Mouse (Mus musculus) heart, embryonic 16.5 days (tissue): ENCODE results near the gene Edil3. TPM values are rescaled to one million over a fixed set of nuclear protein-coding genes. Genes with fewer than 3 reads are reported as not detected.

Source experiments
- ATAC-seq: fragments of 200-750 bp; cut with Nextera tagmentation; replicated peaks from 2 replicates; pipeline ENCODE4 v1.8.0; 2017; ENCODE audit warnings: moderate number of reproducible peaks; ENCODE audit not compliant: insufficient read depth, low FRiP score; ENCODE audit errors: extremely low read depth
- H3K27ac ChIP-seq: fragments of 300-500 bp; sonication (generic); 2 replicates; pipeline ENCODE4 v1.5.1; 2014; ENCODE audit warnings: mild to moderate bottlenecking, low read length, control low read depth, moderate library complexity
- H3K27me3 ChIP-seq: fragments of 300-500 bp; sonication (generic); 2 replicates; pipeline ENCODE4 v1.6.1; 2014; ENCODE audit warnings: low read length, mixed read lengths; ENCODE audit not compliant: control insufficient read depth, insufficient read depth
- H3K36me3 ChIP-seq: fragments of 300-500 bp; sonication (generic); 2 replicates; pipeline ENCODE4 v1.6.1; 2014; ENCODE audit not compliant: control insufficient read depth, insufficient read depth
- H3K4me1 ChIP-seq: fragments of 300-500 bp; sonication (generic); 2 replicates; pipeline ENCODE4 v1.6.1; 2014; ENCODE audit warnings: low read length, mixed read lengths; ENCODE audit not compliant: control insufficient read depth, insufficient read depth
- H3K4me2 ChIP-seq: fragments of 300-500 bp; sonication (generic); 2 replicates; pipeline ENCODE4 v1.6.1; 2014; ENCODE audit warnings: low read depth, mild to moderate bottlenecking, control low read depth, low read length
- H3K4me3 ChIP-seq: fragments of 300-500 bp; sonication (generic); 2 replicates; pipeline ENCODE4 v1.5.1; 2014; ENCODE audit warnings: mild to moderate bottlenecking, control low read depth, low read length
- H3K9ac ChIP-seq: fragments of 300-500 bp; sonication (generic); 2 replicates; pipeline ENCODE4 v1.6.1; 2014; ENCODE audit warnings: low read length, control low read depth
- H3K9me3 ChIP-seq: fragments of 300-500 bp; sonication (generic); replicated peaks from 2 replicates; pipeline ENCODE4 v1.6.1; 2016; ENCODE audit warnings: low read length; ENCODE audit not compliant: control insufficient read depth
- WGBS: fragments of 180-500 bp; shearing (Covaris S2); extraction: QIAGEN DNeasy Blood & Tissue Kit; methylation state at CpG from one replicate; pipeline ENCODE4 v1.1.7; 2014; 5-methylcytosine and 5-hydroxymethylcytosine counted together
- polyA plus RNA-seq: library from polyadenylated mRNA; unstranded; fragments of >200 nt; fragmentation: Nextera tagmentation; extraction: Ambion mirVana; gene quantifications from 2 replicates; pipeline ENCODE4 v1.2.1, GENCODE M21; 2015

The Edil3 gene
- polyA plus RNA-seq, 1 experiment from 2014 or later, result 1.7 TPM

GRCm38 (mm10) chr13:88907405-88907804, 86.1 kb downstream of the Edil3 start:
- no peaks in the 10 kb centered on the region for H3K9me3 ChIP-seq
- ATAC-seq, result no peak
- H3K9ac ChIP-seq, result no peak overlapping the region
- no peaks in the 10 kb centered on the region for H3K27me3 ChIP-seq
- no peaks in the 10 kb centered on the region for H3K4me1 ChIP-seq
- 76% methylated on average over 1 of the region's 1 CpGs for WGBS
- no peaks in the 10 kb centered on the region for H3K36me3 ChIP-seq
- no peak overlapping the region for H3K27ac ChIP-seq
- H3K4me2 ChIP-seq, result no peak overlapping the region
- no peak overlapping the region for H3K4me3 ChIP-seq

GRCm38 (mm10) chr13:88908187-88908586, 86.9 kb downstream of the Edil3 start:
- no peak overlapping the region for H3K4me3 ChIP-seq
- 26% methylated on average over 1 of the region's 1 CpGs for WGBS
- ATAC-seq, result no peak

DNA sequence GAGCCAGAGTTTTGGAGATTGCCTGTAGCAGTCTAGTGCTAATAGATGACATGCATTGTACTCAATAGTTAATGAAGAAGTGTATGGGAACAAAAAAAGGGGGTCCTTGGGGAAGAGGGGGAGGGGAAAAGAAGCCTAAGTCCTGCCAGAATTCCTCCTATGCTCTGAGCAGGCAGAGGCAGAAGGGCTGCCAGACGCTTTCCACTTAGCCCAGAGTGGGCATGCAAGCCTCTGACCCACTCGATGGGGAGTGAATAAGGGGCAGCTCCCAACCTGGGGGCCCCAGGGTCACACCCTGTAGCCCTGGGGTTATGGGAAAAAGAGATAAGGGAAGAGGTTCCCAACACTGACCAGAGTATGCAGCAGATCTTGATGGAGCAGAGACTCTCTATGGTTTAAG, 95.2 kb downstream of the Edil3 start:
- ATAC-seq, result no peak
- Histone ChIP-seq H3K27ac (no peak overlapping the region), H3K27me3 (no peaks in the 10 kb centered on the region), H3K36me3 (no peaks in the 10 kb centered on the region), H3K9ac (no peak overlapping the region), H3K4me1 (no peaks in the 10 kb centered on the region), H3K4me2 (no peak overlapping the region), H3K9me3 (no peaks in the 10 kb centered on the region), H3K4me3 (no peak overlapping the region)
- 60% methylated on average over 2 of the region's 2 CpGs for WGBS

More at GRCm38 (mm10) chr13:88908187-88908586, 86.9 kb downstream of the Edil3 start:
- H3K36me3 ChIP-seq, result no peaks in the 10 kb centered on the region
- H3K4me1 ChIP-seq, result no peaks in the 10 kb centered on the region
- no peak overlapping the region for H3K9ac ChIP-seq
- no peak overlapping the region for H3K27ac ChIP-seq
- H3K27me3 ChIP-seq, result no peaks in the 10 kb centered on the region
- no peaks in the 10 kb centered on the region for H3K9me3 ChIP-seq
- H3K4me2 ChIP-seq, result no peak overlapping the region

- Histone ChIP-seq H3K4me3 (no peak overlapping the region), H3K27ac (no peak overlapping the region), H3K27me3 (no peaks in the 10 kb centered on the region), H3K4me2 (no peak overlapping the region), H3K4me1 (no peaks in the 10 kb centered on the region), H3K9ac (no peak overlapping the region), H3K9me3 (no peaks in the 10 kb centered on the region), H3K36me3 (no peaks in the 10 kb centered on the region)
- no peak for ATAC-seq
- 77% methylated on average over 4 of the region's 4 CpGs for WGBS
These were observed 108.4 kb downstream of the Edil3 start for GRCm38 (mm10) chr13:88929626-88930025.

DNA sequence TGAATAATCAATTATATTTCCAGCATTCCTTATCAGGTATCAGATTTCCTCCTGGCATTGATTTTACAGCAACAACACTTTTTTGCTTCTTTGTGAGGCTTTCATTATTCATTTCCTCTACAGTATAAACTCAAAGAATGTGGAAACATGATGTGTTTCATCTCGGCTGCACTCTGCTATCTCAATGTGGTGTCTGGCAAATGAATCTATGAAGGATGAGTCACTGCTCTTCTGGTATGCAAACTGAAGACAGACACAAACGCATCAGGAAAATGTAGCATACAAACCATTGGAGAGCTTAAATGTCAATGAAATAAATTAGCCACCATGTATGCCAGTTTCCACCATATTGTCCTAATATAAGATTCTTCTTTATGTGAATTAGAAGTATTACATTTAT, 117.3 kb downstream of the Edil3 start:
- no peaks in the 10 kb centered on the region for H3K9me3 ChIP-seq
- H3K4me1 ChIP-seq, result no peaks in the 10 kb centered on the region
- H3K27ac ChIP-seq, result no peak overlapping the region
- ATAC-seq, result no peak
- no peak overlapping the region for H3K4me2 ChIP-seq
- H3K4me3 ChIP-seq, result no peak overlapping the region
- H3K36me3 ChIP-seq, result no peaks in the 10 kb centered on the region
- WGBS, result 41% methylated on average over 2 of the region's 2 CpGs
- H3K9ac ChIP-seq, result no peak overlapping the region
- H3K27me3 ChIP-seq, result no peaks in the 10 kb centered on the region

- no peak overlapping the region for H3K4me2 ChIP-seq
- 68% methylated on average over 4 of the region's 4 CpGs for WGBS
- no peaks in the 10 kb centered on the region for H3K4me1 ChIP-seq
- no peaks in the 10 kb centered on the region for H3K36me3 ChIP-seq
- no peak for ATAC-seq
- H3K4me3 ChIP-seq, result no peak overlapping the region
- H3K9ac ChIP-seq, result no peak overlapping the region
- H3K9me3 ChIP-seq, result no peaks in the 10 kb centered on the region
- no peaks in the 10 kb centered on the region for H3K27me3 ChIP-seq
- no peak overlapping the region for H3K27ac ChIP-seq
These were observed 151.1 kb downstream of the Edil3 start for GRCm38 (mm10) chr13:88972355-88972754.

DNA sequence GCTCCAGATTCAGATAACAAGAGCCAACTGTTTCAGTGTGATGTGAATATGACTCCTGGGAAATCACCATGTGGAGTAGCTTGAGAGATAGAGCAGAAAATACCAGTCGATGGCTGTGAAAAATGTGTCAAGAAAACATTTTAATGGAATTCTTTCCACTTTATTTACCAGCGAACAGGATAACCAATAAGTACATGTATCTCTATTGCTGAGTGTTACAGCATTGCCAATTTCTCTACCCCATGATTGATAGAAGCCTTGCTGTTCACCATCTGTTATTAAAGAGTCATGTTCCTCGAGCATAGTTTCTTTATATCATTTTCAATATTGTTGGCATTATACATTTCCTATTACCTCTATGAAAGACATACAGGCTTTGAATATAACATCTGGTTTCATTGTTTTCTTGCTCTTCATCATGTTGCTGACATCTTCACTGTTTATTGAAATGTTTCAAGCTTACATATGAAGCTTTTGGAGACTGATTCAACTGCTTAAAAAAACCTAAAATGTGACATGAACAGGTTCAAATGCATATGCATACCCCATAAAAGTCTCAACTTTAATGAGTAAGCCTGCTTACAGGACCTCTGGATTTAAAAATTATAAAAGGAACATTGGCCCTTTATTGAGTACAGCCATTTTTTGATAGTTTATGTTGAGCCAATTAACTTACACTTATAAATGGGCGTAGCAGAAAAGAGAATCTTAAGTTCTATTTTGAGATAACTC, 186.6 kb downstream of the Edil3 start:
- ATAC-seq, result no peak
- Histone ChIP-seq H3K36me3 (no peaks in the 10 kb centered on the region), H3K4me3 (no peak overlapping the region), H3K4me1 (no peaks in the 10 kb centered on the region), H3K4me2 (no peak overlapping the region), H3K9me3 (no peaks in the 10 kb centered on the region), H3K27ac (no peak overlapping the region), H3K27me3 (no peaks in the 10 kb centered on the region), H3K9ac (no peak overlapping the region)
- WGBS, result 74% methylated on average over 4 of the region's 4 CpGs

DNA sequence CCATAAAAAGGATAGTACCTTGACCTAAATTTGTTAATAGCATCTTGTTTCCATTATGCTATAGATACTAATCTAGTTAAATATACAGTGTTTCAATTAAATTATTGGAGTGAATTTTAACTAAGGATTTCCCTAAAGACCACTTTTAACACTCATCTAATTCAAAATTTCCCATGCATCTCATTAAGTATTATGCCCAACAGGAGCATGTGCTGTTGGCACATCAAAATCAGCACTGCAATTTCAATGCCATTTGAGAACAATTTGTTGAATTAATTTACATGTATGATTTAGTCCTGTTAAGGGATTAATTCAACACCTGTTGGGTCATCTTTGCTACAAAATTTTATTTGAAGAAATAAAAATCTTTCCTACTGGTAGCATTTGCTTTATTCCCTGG, 191.2 kb downstream of the Edil3 start:
- H3K9me3 ChIP-seq, result no peaks in the 10 kb centered on the region
- no peak overlapping the region for H3K9ac ChIP-seq
- H3K4me3 ChIP-seq, result no peak overlapping the region
- ATAC-seq, result no peak
- H3K27me3 ChIP-seq, result no peaks in the 10 kb centered on the region
- H3K36me3 ChIP-seq, result no peaks in the 10 kb centered on the region
- H3K4me2 ChIP-seq, result no peak overlapping the region
- H3K4me1 ChIP-seq, result no peaks in the 10 kb centered on the region
- no peak overlapping the region for H3K27ac ChIP-seq

- no peak for ATAC-seq
- Histone ChIP-seq H3K27me3 (no peaks in the 10 kb centered on the region), H3K27ac (no peak overlapping the region), H3K9ac (no peak overlapping the region), H3K4me3 (no peak overlapping the region), H3K9me3 (no peaks in the 10 kb centered on the region), H3K4me2 (no peak overlapping the region), H3K36me3 (no peaks in the 10 kb centered on the region), H3K4me1 (no peaks in the 10 kb centered on the region)
- 66% methylated on average over 3 of the region's 3 CpGs for WGBS
These were observed 208.7 kb downstream of the Edil3 start for GRCm38 (mm10) chr13:89029817-89030539.
